Mouse (Mus musculus) midbrain, embryonic 12.5 days (tissue): ENCODE results near the gene Rnf150. TPM values are rescaled to one million over a fixed set of nuclear protein-coding genes. Genes with fewer than 3 reads are reported as not detected.
"Not testable (repeated sequence)": the region's sequence is repeated elsewhere in the genome, so short reads cannot be mapped to it uniquely, and the experiment has no call there.

Source experiments
- ATAC-seq: fragments of 200-750 bp; cut with Nextera tagmentation; 2 replicates; pipeline ENCODE4 v1.8.0; 2017; ENCODE audit warnings: low read depth, moderate TSS enrichment, moderate library complexity; ENCODE audit not compliant: low FRiP score
- H3K27ac ChIP-seq: fragments of 300-500 bp; sonication (generic); replicated peaks from 2 replicates; pipeline ENCODE4 v1.5.1; 2016; ENCODE audit warnings: mild to moderate bottlenecking
- H3K27me3 ChIP-seq: fragments of 300-500 bp; sonication (generic); 2 replicates; pipeline ENCODE4 v1.6.1; 2016; ENCODE audit warnings: mild to moderate bottlenecking
- H3K36me3 ChIP-seq: fragments of 300-500 bp; sonication (generic); 2 replicates; pipeline ENCODE4 v1.6.1; 2016
- H3K4me1 ChIP-seq: fragments of 300-500 bp; sonication (generic); 2 replicates; pipeline ENCODE4 v1.6.1; 2016
- H3K4me2 ChIP-seq: fragments of 300-500 bp; sonication (generic); replicated peaks from 2 replicates; pipeline ENCODE4 v1.6.1; 2016; ENCODE audit warnings: mild to moderate bottlenecking, moderate library complexity
- H3K4me3 ChIP-seq: fragments of 300-500 bp; sonication (generic); 2 replicates; pipeline ENCODE4 v1.5.1; 2016; ENCODE audit warnings: mild to moderate bottlenecking
- H3K9ac ChIP-seq: fragments of 300-500 bp; sonication (generic); replicated peaks from 2 replicates; pipeline ENCODE4 v1.6.1; 2016; ENCODE audit warnings: mild to moderate bottlenecking, moderate library complexity
- H3K9me3 ChIP-seq: fragments of 300-500 bp; sonication (generic); 2 replicates; pipeline ENCODE4 v1.6.1; 2016; ENCODE audit warnings: mild to moderate bottlenecking
- WGBS: fragments of 180-500 bp; shearing (Covaris S2); methylation state at CpG from one replicate; pipeline ENCODE4 v1.1.7; 2016; 5-methylcytosine and 5-hydroxymethylcytosine counted together
- polyA plus RNA-seq: library from polyadenylated mRNA; unstranded; fragments of >200 nt; fragmentation: Nextera tagmentation; extraction: Ambion mirVana; gene quantifications from 2 replicates; pipeline ENCODE4 v1.2.1, GENCODE M21; 2016

Gene Rnf150
- polyA plus RNA-seq, 1 experiment from 2014 or later, result 2.1 TPM

DNA sequence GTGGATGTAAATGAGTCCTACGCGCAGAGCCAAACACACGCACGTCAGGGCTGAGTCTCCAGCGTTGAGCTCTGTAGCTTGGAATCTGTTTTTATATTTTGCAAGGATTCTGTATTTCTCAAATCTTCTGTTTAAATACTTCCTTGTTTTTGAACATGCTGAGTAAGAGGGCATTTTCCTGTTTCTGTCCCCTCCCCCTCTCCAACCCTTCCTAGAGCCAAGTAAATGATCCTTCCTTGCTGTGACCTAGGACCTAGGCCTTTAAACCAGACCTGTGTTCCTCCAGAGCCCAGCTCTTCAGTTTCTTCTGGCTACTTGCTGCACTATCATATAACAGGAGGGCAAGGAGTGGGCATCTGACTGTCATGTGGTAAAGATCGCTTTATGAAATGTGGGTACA is 200.9 kb downstream of the Rnf150 start:
- no peak overlapping the region for H3K4me3 ChIP-seq
- H3K4me2 ChIP-seq, result no peak overlapping the region
- 96% methylated on average over 6 of the region's 6 CpGs for WGBS
- no peak overlapping the region for H3K27ac ChIP-seq
- no peaks in the 10 kb centered on the region for H3K4me1 ChIP-seq
- no peak for ATAC-seq
- no peaks in the 10 kb centered on the region for H3K36me3 ChIP-seq
- no peaks in the 10 kb centered on the region for H3K27me3 ChIP-seq
- H3K9me3 ChIP-seq, result no peaks in the 10 kb centered on the region
- H3K9ac ChIP-seq, result no peak overlapping the region

DNA sequence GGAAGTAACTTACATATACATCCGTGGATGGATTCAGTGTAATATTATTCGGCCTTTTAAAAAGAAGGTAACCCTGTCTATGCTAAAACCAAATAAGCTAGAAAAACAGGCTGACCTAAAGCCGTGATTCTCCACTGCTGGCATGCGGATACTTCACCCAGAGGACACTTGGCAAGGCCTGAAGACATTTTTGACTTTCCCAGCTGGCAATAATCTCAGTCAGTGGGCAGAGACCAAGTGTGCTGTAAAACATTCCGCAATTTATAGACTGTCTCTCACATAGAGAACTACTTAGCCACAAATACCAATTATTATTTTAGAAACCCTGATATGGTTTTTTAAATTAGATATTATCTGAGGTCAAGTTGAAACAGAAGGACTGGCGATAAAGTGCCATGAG is 202.9 kb downstream of the Rnf150 start:
- no peak for ATAC-seq
- no peaks in the 10 kb centered on the region for H3K9me3 ChIP-seq
- H3K9ac ChIP-seq, result no peak overlapping the region
- no peaks in the 10 kb centered on the region for H3K27me3 ChIP-seq
- no peak overlapping the region for H3K4me2 ChIP-seq
- H3K4me1 ChIP-seq, result no peaks in the 10 kb centered on the region
- H3K36me3 ChIP-seq, result no peaks in the 10 kb centered on the region
- H3K4me3 ChIP-seq, result no peak overlapping the region
- 91% methylated on average over 6 of the region's 6 CpGs for WGBS
- H3K27ac ChIP-seq, result no peak overlapping the region

DNA sequence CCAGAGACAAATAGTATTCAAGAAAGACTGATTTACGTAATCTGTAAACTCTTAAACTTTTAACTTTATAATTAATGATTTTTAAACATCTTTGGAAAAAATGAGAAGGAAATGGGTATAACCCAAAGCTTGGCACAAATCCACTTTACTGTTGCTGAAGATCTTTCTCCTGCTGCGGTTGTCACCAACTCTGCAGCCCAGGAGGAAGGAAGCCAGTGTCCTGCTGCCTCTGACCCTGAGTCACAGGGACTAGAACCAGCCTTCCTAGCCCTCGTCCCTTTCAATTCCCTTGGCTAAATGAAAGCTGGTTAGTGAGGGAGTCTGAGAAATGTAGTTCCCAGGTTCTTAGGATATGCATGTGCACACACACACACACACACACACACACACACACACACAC is 203.7 kb downstream of the Rnf150 start:
- Histone ChIP-seq H3K27me3 (no peaks in the 10 kb centered on the region), H3K9me3 (no peaks in the 10 kb centered on the region), H3K9ac (no peak overlapping the region), H3K4me3 (no peak overlapping the region), H3K36me3 (no peaks in the 10 kb centered on the region), H3K4me2 (no peak overlapping the region), H3K27ac (no peak overlapping the region), H3K4me1 (no peaks in the 10 kb centered on the region)
- no peak for ATAC-seq
- 82% methylated on average over 3 of the region's 3 CpGs for WGBS

DNA sequence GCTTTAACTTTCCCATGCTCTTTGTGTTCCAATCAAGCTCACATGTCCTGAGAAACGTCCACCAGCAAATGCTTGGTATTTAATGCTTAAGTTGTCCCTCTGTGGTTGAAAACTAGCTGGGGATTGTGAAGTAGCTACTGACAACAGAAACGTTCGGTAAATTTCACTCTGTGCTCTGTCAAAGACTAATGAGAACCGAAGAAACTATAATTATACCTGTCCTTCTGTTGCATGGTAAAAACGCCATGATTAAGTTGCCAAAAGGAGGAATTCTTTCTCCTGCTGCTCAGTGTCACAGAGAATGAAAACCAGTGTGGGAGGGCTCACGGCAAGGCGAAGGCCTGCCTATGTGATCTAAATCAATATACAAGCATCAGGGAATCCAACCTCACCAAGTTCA is 204.8 kb downstream of the Rnf150 start:
- Histone ChIP-seq H3K36me3 (no peaks in the 10 kb centered on the region), H3K9me3 (no peaks in the 10 kb centered on the region), H3K4me2 (no peak overlapping the region), H3K9ac (no peak overlapping the region), H3K27me3 (no peaks in the 10 kb centered on the region), H3K4me3 (no peak overlapping the region), H3K4me1 (no peaks in the 10 kb centered on the region), H3K27ac (no peak overlapping the region)
- WGBS, result 79% methylated on average over 7 of the region's 7 CpGs
- ATAC-seq, result no peak

DNA sequence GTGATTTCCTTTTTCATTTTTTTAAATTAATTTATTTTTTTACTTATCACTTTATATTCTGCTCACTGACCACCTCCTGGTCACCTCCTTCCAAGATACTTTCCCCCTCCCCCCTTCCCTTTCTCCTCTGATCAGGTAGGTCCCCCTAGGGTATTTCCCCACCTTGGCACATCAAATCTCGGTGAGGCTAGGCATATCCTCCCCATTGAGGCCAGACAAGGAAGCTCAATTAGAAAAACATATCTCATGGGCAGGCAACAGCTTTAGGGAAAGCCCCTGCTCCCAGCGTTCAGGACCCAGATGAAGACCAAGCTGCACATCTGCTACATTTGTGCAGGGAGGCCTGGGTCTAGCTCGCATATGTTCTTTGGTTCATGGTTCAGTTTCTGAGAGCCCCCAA is 211.1 kb downstream of the Rnf150 start:
- WGBS, result 92% methylated on average over 3 of the region's 3 CpGs
- no peak overlapping the region for H3K4me2 ChIP-seq
- H3K9me3 ChIP-seq, result no peaks in the 10 kb centered on the region
- H3K4me1 ChIP-seq, result no peaks in the 10 kb centered on the region
- H3K27ac ChIP-seq, result no peak overlapping the region
- no peak overlapping the region for H3K4me3 ChIP-seq
- no peaks in the 10 kb centered on the region for H3K36me3 ChIP-seq
- no peak overlapping the region for H3K9ac ChIP-seq
- ATAC-seq, result no peak
- H3K27me3 ChIP-seq, result no peaks in the 10 kb centered on the region

DNA sequence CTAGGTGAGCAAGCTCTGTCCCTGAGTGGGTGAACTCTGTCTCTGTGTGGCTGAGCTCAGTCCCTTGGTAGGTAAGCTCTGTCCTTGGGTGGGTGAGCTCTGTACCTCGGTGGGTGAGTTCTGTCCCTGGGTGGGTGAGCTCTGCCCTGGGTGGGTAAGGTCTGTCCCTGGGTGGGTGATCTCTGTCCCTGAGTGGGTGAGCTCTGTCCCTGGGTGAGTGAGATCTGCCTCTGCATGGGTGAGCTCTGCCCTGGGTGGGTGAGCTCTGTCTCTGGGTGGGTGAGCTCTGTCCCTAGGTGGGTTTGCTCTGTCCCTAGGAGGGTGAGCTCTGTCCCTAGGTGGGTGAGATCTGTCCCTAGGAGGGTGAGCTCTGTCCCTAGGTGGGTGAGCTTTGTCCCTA is 213.5 kb downstream of the Rnf150 start:
- WGBS, result 89% methylated on average over 1 of the region's 1 CpGs

DNA sequence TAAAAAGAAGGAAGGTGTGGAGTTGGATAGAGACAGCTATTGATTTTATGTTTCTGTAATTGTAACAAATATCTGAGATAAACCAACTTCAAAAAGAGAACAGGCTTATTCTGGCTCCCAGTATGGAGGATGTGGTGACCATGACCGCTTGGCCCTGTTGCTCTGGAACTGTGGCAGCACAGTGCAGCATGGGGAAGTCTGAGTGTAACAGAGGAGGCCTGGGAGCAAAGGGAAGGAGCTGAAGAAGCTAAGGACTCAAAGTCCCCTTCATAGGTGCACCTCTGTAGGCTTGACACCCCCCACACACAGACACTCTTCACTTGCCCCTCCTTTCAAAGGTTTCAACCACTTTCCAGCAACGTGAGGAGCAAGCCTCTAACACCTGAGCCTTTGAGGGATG is 214.2 kb downstream of the Rnf150 start:
- no peaks in the 10 kb centered on the region for H3K36me3 ChIP-seq
- H3K4me1 ChIP-seq, result no peaks in the 10 kb centered on the region
- no peak overlapping the region for H3K27ac ChIP-seq
- WGBS, result 69% methylated on average over 2 of the region's 2 CpGs
- no peaks in the 10 kb centered on the region for H3K9me3 ChIP-seq
- H3K9ac ChIP-seq, result no peak overlapping the region
- no peaks in the 10 kb centered on the region for H3K27me3 ChIP-seq
- H3K4me3 ChIP-seq, result no peak overlapping the region
- ATAC-seq, result no peak
- H3K4me2 ChIP-seq, result no peak overlapping the region

More for the DNA sequence above, 213.5 kb downstream of the Rnf150 start:
- no peaks in the 10 kb centered on the region for H3K4me1 ChIP-seq
- H3K36me3 ChIP-seq, result no peaks in the 10 kb centered on the region
- no peaks in the 10 kb centered on the region for H3K27me3 ChIP-seq
- no peak overlapping the region for H3K9ac ChIP-seq
- no peak for ATAC-seq
- no peak overlapping the region for H3K27ac ChIP-seq
- no peak overlapping the region for H3K4me3 ChIP-seq
- H3K4me2 ChIP-seq, result no peak overlapping the region
- H3K9me3 ChIP-seq, result no peaks in the 10 kb centered on the region

DNA sequence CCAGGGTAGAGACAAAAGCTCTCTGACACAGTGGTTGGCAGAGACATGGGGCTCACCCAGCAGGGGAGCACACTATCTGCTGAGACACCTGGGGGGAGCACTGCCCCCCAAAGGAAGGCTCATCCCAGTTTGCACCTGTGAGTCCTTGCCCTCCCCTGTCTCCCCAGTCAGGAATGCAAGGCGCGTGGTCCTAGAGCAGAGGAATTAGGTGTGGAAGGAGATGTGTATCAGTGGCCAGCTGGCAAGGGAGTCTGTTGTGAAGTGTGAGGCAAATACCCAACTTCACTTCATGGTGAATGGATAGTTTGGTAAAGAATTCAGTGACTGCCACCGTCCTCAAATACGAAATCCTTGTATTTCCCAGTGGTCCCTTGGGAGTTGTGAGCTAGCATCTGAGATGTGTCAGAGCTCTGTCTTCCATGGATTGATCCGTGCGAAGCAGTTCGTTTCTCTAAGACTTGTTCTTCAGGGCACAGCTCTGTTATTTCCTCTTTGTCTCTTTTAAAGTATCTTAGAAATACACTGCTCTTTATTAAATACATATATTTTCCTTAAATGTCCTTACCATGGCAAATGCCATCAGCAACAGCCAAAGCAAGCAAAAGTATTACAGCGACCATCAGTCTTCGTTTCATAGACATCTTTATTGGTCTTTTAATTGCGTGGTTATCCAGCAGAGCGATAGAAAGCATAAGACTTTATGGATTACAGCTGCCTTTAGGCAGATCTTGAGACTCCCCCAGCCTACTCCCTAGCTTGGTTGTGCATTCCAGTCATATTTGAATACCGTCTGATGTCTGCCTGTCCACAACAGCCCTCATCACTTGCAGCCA is 215.8 kb downstream of the Rnf150 start:
- H3K4me1 ChIP-seq, result no peaks in the 10 kb centered on the region
- ATAC-seq, result no peak
- WGBS, result 75% methylated on average over 12 of the region's 12 CpGs
- H3K27me3 ChIP-seq, result no peaks in the 10 kb centered on the region
- no peak overlapping the region for H3K4me3 ChIP-seq
- no peaks in the 10 kb centered on the region for H3K36me3 ChIP-seq
- H3K9ac ChIP-seq, result no peak overlapping the region
- H3K27ac ChIP-seq, result no peak overlapping the region
- H3K4me2 ChIP-seq, result no peak overlapping the region
- no peaks in the 10 kb centered on the region for H3K9me3 ChIP-seq

DNA sequence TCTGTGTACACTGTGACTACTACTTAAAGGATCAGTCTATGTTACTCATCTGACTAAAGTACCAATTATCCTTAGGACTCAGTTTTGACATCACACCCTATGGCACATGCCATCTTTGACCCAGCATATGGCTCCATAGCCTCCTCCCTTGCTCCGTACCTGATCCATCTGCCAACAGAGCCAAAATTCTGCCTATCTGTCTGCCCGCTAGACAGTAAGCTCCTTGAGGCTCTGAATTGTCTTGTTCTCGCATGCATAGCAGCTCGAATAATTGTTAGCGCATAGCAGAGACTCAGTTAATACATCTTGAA is 216.3 kb downstream of the Rnf150 start:
- ATAC-seq, result no peak
- H3K36me3 ChIP-seq, result no peaks in the 10 kb centered on the region
- H3K9ac ChIP-seq, result no peak overlapping the region
- H3K27ac ChIP-seq, result no peak overlapping the region
- H3K9me3 ChIP-seq, result no peaks in the 10 kb centered on the region
- no peak overlapping the region for H3K4me3 ChIP-seq
- H3K4me2 ChIP-seq, result no peak overlapping the region
- WGBS, result 91% methylated on average over 5 of the region's 5 CpGs
- H3K27me3 ChIP-seq, result no peaks in the 10 kb centered on the region
- no peaks in the 10 kb centered on the region for H3K4me1 ChIP-seq

DNA sequence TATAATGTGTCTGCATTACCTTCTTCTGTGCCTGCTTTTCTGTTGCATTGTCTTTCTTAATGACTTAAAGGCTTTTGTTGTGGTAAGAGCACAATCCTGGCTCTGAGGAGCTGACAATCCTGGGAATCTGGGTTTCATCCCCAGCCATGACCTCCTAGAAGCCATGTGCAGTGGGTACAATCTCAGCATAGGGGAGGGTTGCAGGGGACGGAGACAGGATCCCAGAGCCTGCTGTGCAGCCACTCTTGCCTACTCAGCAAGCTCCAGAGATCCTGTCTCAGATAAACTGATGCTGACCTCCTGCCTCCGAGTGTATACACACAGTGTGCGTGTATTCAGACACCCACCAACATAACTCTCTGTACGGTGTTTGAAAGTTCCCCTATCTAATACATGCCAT is 218.1 kb downstream of the Rnf150 start:
- no peak overlapping the region for H3K9ac ChIP-seq
- no peak overlapping the region for H3K27ac ChIP-seq
- H3K4me3 ChIP-seq, result no peak overlapping the region
- no peak overlapping the region for H3K4me2 ChIP-seq
- H3K4me1 ChIP-seq, result no peaks in the 10 kb centered on the region
- no peaks in the 10 kb centered on the region for H3K9me3 ChIP-seq
- 69% methylated on average over 4 of the region's 4 CpGs for WGBS
- H3K27me3 ChIP-seq, result no peaks in the 10 kb centered on the region
- H3K36me3 ChIP-seq, result no peaks in the 10 kb centered on the region
- no peak for ATAC-seq

DNA sequence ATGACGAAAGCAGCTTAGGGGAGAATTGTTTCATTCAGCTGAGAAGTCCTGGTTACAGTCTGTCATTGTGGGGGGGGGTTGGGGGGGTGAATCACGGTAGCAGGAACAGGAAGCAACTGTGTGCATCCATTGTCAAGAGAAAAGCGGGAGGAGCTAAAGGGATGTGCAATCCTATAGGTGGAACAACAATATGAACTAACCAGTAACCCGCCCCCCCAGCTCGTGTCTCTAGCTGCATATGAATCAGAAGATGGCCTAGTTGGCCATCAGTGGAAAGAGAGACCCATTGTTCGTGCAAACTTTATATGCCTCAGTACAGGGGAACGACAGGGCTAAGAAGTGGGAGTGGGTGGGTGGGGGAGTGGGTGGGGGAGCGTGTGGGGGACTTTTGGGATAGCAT is 218.7 kb downstream of the Rnf150 start:
- not testable (repeated sequence) for ATAC-seq, H3K4me2 ChIP-seq, H3K27me3 ChIP-seq, H3K9me3 ChIP-seq, H3K4me1 ChIP-seq, H3K4me3 ChIP-seq, H3K27ac ChIP-seq, H3K36me3 ChIP-seq, H3K9ac ChIP-seq
- WGBS, result 80% methylated on average over 7 of the region's 8 CpGs

DNA sequence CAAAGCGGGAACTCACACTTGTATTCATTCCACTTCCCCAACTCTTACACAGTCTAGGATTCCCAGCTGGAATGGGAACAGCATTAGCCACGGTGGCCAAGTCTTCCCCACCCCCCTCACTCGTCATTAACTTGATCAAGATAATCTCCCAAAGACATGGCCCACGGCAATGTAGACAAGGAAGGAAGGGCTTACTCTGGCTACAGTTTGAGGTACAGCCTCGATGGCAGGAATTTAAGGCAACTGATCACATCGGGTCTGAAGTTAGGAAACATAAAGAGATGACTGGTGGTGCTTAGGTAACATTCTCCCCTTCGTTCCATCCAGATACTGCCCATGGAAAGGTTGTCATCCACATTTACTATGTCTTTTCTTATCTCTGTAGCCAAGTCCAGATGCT is 219.1 kb downstream of the Rnf150 start:
- Histone ChIP-seq H3K9me3 (no peaks in the 10 kb centered on the region), H3K27ac (no peak overlapping the region), H3K4me3 (no peak overlapping the region), H3K36me3 (no peaks in the 10 kb centered on the region), H3K9ac (no peak overlapping the region), H3K4me1 (no peaks in the 10 kb centered on the region), H3K27me3 (no peaks in the 10 kb centered on the region), H3K4me2 (no peak overlapping the region)
- 74% methylated on average over 7 of the region's 7 CpGs for whole genome bisulfite sequencing
- no peak for ATAC-seq

DNA sequence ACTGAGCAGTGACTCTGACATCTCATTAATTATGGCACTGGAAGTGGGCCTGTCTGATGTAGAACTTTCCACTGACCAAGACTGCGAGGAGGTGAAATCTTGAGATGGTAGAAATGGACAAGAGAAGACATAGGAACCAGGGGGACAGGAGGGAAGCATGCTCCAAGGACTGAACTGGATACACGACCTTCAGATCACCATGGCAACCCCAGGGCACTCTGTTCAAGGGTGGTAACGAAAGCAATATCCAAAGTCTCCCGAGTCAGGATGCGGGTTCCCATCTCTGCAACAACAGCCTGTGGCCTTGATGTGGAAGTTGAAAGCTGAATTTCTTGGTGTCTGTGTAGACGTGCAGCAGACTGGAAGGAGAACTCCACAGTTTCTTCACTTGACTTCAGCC is 220.3 kb downstream of the Rnf150 start:
- ATAC-seq, result no peak
- no peaks in the 10 kb centered on the region for H3K4me1 ChIP-seq
- no peaks in the 10 kb centered on the region for H3K27me3 ChIP-seq
- H3K36me3 ChIP-seq, result no peaks in the 10 kb centered on the region
- no peak overlapping the region for H3K4me3 ChIP-seq
- H3K9me3 ChIP-seq, result no peaks in the 10 kb centered on the region
- no peak overlapping the region for H3K4me2 ChIP-seq
- H3K27ac ChIP-seq, result no peak overlapping the region
- no peak overlapping the region for H3K9ac ChIP-seq
- WGBS, result 68% methylated on average over 6 of the region's 6 CpGs
